Mouse (Mus musculus) kidney, postnatal 36 days (tissue): ENCODE data around the gene Htr1d.
A peak's percentile ranks its signal among the peaks of the same experiment; 100 is the strongest.

Experiments used
- DNase-seq, 2 experiments: peaks; one replicate each; pipeline ENCODE4 v3.0.0; 2021 to 2022; ENCODE audit warnings: mixed read lengths in 2 of 2

Htr1d gene

GRCm38 (mm10) chr4:136423224-136423623 is at the start of gene Htr1d:
Gene Htr1d (plus strand): TSS chr4:136423524.
- DNase-seq: no peak

- DNase-seq: peak in 1 of 2 experiments; percentile 14
Observed at GRCm38 (mm10) chr4:136377001-136377400, 46.3 kb upstream of the Htr1d start.

DNA sequence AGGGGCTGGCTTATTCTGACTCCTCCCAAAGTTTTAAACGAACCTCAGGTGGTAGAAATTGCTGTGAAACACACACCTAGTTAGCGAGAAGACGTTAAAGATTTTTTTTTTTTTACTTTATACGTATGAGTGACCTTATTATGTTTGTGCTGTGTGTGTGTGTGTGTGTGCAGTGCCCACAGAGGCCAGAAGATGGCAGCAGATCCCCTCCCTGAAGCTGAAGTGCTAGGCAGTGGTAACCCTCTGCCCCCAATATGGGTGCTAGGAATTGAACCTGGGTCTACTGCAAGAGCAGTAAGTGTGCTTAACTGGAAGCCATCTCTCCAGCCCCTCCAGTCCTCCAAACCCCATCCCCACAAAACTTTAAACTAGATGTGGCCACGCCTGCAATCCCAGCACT is 40.3 kb upstream of the Htr1d start:
- DNase-seq: no peak

DNA sequence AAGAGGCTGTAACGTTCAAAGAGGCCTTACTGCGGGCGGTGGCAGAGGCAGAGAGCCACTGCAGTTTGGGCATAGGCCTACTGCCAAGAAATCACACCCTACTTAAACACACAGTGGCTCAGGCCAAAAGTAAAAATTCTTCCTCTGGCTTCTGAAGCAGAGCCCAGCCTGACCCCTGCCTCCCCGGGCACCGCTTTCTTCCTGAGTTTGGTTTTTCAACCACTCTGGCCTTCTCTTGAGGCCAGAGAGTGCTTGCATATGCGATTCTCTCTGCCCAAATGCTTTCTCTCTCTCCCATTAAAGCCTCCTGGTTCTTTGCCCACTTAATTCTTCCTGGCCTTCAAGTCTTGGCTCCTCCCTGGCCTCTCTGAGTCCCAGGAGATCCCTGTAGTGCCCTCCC is 39.5 kb upstream of the Htr1d start:
- no peak for DNase-seq

DNA sequence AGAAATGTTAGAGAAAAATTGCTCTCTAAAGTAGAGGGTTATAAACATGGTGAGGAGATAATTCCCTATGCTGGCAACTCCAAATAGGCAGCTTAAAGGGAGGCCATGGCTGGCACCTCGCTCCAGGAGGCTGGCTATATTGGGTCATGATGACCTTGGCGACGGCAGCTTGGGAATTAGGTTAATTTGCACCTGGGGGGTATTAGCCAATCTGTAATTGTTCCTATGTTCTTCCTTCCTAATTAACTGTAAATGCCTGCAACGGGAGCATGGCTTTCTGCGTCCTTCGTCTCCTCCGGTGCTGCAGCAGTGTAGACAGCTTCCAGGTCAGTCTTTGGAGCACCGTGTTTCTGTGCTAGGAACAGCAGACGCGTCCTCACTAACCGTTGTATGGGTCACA is 36.1 kb upstream of the Htr1d start:
- no peak for DNase-seq

DNA sequence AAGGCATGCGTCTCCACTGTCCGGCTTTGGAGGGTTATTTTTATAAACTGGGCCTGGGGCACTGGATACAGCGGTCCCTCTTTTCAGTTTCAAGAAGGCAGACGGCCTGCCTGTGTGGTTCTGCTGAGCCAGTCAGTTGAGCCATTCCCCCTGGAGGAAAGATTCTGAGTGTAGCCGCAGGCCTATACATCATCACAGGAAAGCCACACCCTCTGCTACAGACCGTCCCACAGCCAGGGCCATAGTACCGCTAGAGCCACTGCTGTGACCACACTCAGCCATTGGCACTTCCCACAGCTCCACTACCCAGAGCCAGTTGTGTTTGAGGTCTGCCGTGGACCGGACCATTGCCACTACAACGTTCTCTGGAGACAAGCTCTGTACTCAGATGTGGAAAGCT is 21.5 kb upstream of the Htr1d start:
- no peak for DNase-seq

- DNase-seq: no peak
Observed at GRCm38 (mm10) chr4:136407831-136408230, 15.5 kb upstream of the Htr1d start.

DNA sequence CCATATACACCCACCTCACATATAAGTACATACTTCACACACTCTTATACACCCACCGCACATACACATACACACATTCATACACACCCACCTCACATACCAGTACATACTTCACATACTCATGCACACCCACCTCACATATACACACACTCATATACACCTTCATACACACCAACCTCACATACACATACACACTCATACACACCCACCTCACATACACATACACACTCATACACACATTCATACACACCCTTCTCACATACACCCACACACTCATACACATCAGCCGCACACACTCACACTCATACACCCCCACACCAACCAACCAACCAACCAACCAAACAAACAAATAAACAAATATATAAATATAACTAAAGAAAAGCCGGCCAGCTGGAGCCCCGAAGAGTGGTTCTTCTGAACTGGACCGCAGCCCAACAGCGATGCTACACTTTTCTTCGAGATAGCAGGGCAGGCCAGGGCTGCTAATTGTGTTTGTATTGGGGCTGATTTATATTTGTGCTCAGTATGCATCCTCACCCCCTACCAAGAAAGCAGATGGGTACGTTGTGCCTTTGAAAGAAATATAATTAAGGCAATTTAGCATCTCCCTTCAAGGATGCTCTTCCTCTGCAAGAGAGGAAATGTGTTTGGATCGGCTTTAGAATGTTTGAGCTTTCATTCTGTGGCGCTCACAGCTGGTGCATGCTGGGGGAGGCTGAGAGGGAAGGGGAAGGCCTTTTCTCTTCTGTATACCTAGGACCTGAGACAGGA is 11.1 kb upstream of the Htr1d start:
- no peak for DNase-seq

- no peak for DNase-seq
Observed at GRCm38 (mm10) chr4:136415477-136415876, 7.8 kb upstream of the Htr1d start.

- DNase-seq: peak in 1 of 2 experiments; percentile 14
Observed at GRCm38 (mm10) chr4:136418962-136419361, 4.4 kb upstream of the Htr1d start.

GRCm38 (mm10) chr4:136419386-136419785 is 3.9 kb upstream of the Htr1d start:
- no peak for DNase-seq

DNA sequence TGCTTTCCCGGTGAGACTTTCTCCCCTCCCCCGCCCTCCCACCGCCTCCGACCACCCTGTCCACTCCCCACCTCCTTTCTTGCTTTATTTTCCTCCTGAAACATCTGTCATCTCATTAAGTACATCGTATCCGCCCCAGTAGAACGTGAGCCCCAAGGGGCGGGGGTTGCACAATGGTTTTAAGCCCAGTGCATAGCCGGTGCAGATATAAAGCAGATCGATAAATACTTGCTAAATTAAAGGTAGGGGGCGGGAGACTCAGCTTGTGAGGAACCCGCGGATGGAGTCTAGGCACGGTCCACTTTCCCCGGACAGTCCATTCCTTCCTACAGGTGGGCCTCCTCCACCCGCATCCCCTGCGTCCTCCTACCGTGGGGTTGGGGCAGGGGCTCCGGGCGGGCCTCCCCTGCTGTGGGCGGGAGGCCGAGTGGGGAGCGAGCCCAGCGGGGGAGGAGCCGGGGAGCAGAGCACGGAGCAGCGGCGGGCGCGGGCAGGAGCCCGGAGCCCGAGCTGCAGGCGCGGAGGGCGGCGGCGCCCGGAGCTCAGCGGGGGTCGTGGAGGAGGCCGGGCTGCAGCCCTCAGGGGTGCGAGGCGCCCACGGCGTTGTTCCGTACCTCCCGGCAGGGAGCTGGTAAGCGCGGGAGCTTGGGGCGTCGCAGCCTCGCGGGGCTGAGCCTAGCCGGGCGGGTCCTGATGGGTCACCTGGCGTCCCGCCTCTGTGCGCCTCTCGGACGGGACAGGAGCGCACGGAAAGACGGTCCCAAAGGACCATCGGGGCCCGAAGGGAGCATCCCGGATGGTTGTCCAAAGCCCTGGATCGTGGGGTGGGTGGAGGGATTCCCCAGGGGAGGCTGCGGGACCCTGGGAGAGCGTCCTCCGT is 1.0 kb downstream of the Htr1d start:
- peak in 1 of 2 experiments; percentile 21 for DNase-seq

- peak in 1 of 2 experiments; percentile 63 for DNase-seq
Observed at GRCm38 (mm10) chr4:136425000-136425288, 1.6 kb downstream of the Htr1d start.

DNA sequence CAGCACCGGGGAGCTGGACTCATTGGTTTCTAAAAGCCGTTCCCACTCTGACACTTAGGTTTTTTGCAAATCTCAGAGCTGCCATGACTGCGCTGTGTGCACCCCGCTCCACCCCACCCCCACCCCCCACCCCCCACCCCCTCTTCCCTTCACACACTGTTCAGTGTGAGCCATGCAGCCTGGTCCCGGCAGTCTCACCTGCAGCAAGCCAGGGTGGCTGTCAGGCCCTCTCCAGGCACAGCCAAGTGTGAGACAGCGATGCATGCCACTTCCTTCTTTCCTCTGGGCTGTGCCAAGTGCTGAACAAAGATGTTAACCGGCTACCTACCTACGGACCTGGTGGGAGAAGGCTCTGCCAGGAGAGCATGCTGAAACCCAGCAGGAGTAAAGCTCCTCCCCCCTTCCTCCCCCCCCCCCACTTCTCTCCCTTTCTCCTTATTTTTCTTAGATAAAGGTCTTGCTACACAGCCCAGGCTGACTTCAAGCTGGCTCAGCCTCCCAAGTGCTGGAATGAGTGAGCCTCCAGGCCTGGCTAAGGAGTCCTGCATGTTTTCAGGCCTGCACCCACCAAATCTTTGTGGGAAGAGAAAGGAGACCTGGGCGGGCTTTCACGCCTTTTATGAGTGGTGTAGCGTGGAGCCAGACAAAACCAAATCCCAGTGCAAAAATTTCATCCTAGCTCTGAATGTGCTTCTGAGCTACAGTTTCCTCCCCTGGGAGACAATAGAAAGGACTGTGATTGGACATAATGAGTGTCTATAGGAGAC is 7.5 kb downstream of the Htr1d start:
- DNase-seq: no peak

GRCm38 (mm10) chr4:136431376-136431693 is 8.0 kb downstream of the Htr1d start:
- DNase-seq: peak; percentile 67 to 82

DNA sequence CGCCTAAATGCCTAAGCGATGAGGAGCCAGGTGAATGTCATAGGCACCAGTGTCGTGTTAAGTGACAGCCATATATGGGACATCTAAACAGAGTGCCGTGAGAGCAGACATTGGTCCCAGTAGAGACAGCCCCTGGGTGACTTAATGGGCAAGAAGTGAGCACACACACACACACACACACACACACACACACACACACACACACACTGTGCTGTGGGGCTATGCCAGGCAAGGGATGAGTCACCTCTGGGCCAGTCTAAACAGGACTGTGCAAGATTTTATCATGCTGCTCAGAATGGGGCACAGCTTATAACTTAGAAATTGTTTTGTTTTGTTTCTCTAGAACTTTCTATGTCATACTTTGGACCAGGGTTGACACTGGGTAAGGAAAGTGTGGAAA is 10.7 kb downstream of the Htr1d start:
- DNase-seq: no peak

- DNase-seq: no peak
Observed at GRCm38 (mm10) chr4:136439106-136439505, 15.8 kb downstream of the Htr1d start.

DNA sequence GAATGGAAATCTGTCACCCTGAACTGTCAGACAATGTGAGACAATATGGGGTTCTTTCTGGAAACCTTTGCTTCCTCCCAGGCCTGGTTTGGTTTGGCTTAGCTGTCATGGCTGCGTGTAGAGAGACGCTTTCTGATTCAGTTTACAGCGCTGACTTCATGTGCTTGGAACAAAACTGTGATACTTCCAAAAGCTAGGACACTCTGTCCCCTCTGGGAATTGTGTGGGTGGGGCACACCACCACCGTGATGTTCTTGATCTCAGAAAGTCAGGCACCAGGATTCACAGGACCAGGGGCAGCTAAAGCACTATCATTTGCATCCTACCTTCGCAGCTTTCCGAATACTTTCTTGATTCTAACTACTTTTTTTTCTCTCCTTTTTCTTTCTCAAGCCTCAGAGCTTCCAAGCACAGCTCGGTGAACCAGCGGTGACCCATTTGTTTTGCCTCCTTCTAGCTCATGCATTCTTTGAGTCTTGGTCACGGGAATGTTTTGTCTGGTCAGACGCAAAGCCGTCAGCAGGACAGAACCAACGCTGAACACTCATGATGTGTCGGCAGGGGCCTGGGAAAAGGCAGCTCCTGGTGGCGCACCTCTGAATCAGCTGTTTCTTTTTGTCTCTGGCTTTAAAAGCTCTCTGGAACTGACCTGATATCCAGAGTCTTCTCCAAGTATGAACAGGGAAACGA is 18.2 kb downstream of the Htr1d start:
- DNase-seq: no peak

GRCm38 (mm10) chr4:136444561-136444960 is 21.2 kb downstream of the Htr1d start:
- DNase-seq: no peak

DNA sequence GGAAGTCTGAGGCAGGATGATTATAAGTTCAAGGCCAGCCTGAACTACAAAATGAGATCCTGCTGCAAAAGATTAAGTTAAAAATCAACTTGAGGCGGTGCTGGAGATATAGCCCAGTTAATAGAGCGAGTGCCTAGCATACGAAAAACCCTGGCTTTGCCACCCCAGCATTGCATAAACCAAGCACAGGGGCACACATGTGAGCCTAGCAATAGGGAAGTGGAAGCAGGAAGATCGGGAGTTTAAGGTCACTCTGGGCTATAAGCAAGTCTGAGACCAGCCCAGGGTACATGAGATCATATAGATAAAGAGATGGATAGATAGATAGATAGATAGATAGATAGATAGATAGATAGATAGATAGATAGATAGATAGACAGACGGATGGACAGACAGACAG is 26.5 kb downstream of the Htr1d start:
- no peak for DNase-seq

DNA sequence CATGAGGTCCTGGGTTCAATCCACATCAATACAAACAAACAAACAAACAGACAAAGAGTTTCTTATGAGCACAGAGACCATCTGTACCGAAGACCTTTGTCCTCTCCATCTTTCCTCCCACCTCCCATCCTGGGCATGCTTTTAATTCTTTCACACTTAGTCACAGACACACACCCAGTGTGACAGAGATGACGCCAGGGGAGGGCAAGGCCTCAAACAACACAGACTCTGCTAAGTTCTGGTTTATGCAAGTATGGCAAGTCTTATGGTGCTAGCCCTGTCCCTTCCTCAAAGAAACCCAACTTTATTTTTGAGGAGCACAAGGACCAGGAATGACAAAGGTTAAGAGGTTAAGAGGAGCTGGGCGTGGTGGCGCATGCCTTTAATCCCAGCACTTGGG is 26.9 kb downstream of the Htr1d start:
- no peak for DNase-seq

DNA sequence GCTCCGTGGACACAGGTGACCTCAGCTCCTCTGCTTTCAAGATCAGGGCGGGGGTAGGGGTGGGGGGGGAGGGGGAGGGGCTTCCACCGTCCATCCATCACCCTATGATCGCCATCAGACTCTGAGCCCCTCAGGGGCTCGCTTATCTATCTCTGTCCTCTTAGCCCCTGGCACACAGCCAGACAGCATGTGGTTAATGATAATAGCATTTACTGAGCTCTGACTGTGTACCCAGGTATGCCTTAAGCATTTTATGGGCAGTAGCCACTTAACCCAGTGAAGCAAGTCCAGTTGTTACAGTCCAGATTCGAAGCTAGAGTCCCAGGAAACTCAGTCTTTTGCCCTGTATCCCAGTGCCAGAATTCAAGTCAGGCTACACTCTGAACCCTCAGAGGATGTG is 28.2 kb downstream of the Htr1d start:
- peak; percentile 55 to 65 for DNase-seq

DNA sequence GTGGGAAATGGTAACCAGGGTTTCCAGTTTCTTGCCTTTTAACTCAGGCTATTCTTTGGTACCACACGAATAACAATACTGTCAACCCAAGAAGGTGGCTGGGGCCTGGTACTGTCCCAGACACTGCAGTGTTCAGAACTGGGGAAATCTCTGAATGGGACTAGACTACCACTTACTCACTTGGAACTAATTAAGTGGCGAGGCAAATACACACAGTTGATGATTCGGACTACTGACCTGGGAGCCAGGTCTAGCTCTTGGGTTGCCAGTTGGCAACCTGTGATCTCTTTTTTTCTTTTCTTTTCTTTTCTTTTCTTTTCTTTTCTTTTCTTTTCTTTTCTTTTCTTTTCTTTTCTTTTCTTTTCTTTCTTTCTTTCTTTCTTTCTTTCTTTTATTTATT is 29.0 kb downstream of the Htr1d start:
- DNase-seq: peak; percentile 28 to 30
